In genomic region chr13:91740851-91741250, GRCm38 (mm10) we compare ENCODE assay signal across 8 mouse cellular contexts. TPM values are rescaled to one million over a fixed set of nuclear protein-coding genes. Genes with fewer than 3 reads are reported as not detected.
A peak's percentile ranks its signal among the peaks of the same experiment; 100 is the strongest.
DNase-seq lines count a peak whose midpoint lies in the region; ATAC-seq lines count a peak whose summit lies in the region.

No protein-coding gene starts in this region.

- H3K4me2 ChIP-seq in kidney, embryonic 16.5 days (replicated peaks; ENCODE audit: low read depth, low read length), result peak overlapping the region; percentile 65
- peak overlapping the region; percentile 84 for H3K4me2 ChIP-seq in forebrain, embryonic 11.5 days (ENCODE audit: low read depth, low read length, severe bottlenecking)
- H3K4me2 ChIP-seq in intestine, embryonic 16.5 days (ENCODE audit: low read depth, low read length), result peak overlapping the region; percentile 83
- peak overlapping the region; percentile 89 for H3K4me2 ChIP-seq in neural tube, embryonic 12.5 days (replicated peaks)

- intact Hi-C loops in left cerebral cortex, postnatal 25 days (cut with DNase I), result no loop called here

- H3K4me3 ChIP-seq in kidney, embryonic 16.5 days (ENCODE audit: low read length), result peak overlapping the region; percentile 47
- peak overlapping the region; percentile 34; the same call in 1 of the 2 replicates for H3K4me3 ChIP-seq in forebrain, embryonic 11.5 days (ENCODE audit: low read depth, low read length)
- H3K4me3 ChIP-seq in intestine, embryonic 16.5 days (ENCODE audit: low read length), result peak overlapping the region; percentile 51; the same call in 1 of the 2 replicates
- peak overlapping the region; percentile 40; the same call in 1 of the 2 replicates for H3K4me3 ChIP-seq in neural tube, embryonic 12.5 days

- peaks cover 7% of the 10 kb centered on the region; the same call in 1 of the 2 replicates for H3K27me3 ChIP-seq in kidney, embryonic 16.5 days (ENCODE audit: insufficient read depth, low read length)
- no peaks in the 10 kb centered on the region; the same call in 1 of the 2 replicates for H3K27me3 ChIP-seq in forebrain, embryonic 11.5 days (ENCODE audit: control insufficient read depth, insufficient read depth, low read length)
- peaks cover 3% of the 10 kb centered on the region; the same call in 1 of the 2 replicates for H3K27me3 ChIP-seq in intestine, embryonic 16.5 days (replicated peaks; ENCODE audit: control insufficient read depth, insufficient read depth, low read length)
- peaks cover 7% of the 10 kb centered on the region for H3K27me3 ChIP-seq in neural tube, embryonic 12.5 days (replicated peaks)

- no peak for ATAC-seq in kidney, embryonic 16.5 days (ENCODE audit: low FRiP score, low TSS enrichment)
- ATAC-seq in forebrain, embryonic 11.5 days (replicated peaks; ENCODE audit: low FRiP score), result no peak
- peak; percentile 39; the same call in 1 of the 2 replicates for ATAC-seq in intestine, embryonic 16.5 days
- ATAC-seq in neural tube, embryonic 12.5 days (ENCODE audit: low FRiP score, low read depth), result no peak

- H3K36me3 ChIP-seq in kidney, embryonic 16.5 days (ENCODE audit: insufficient read depth, low read length), result no peaks in the 10 kb centered on the region
- H3K36me3 ChIP-seq in forebrain, embryonic 11.5 days (ENCODE audit: control insufficient read depth, insufficient read depth, low read length), result no peaks in the 10 kb centered on the region
- no peaks in the 10 kb centered on the region for H3K36me3 ChIP-seq in intestine, embryonic 16.5 days (ENCODE audit: control insufficient read depth, insufficient read depth, low read length)
- H3K36me3 ChIP-seq in neural tube, embryonic 12.5 days, result no peaks in the 10 kb centered on the region

- H3K9me3 ChIP-seq in kidney, embryonic 16.5 days (ENCODE audit: low read length), result no peaks in the 10 kb centered on the region
- no peaks in the 10 kb centered on the region for H3K9me3 ChIP-seq in forebrain, embryonic 11.5 days (ENCODE audit: control insufficient read depth, low read length)
- no peaks in the 10 kb centered on the region for H3K9me3 ChIP-seq in intestine, embryonic 16.5 days (ENCODE audit: control insufficient read depth, low read length)
- H3K9me3 ChIP-seq in neural tube, embryonic 12.5 days, result no peaks in the 10 kb centered on the region

- H3K4me1 ChIP-seq in kidney, embryonic 16.5 days (ENCODE audit: insufficient read depth, low read length), result peaks cover 10% of the 10 kb centered on the region; the same call in 1 of the 2 replicates
- H3K4me1 ChIP-seq in forebrain, embryonic 11.5 days (replicated peaks; ENCODE audit: control insufficient read depth, insufficient read depth, low read length), result 0 out of 2 replicates have a peak, but pooled peaks cover 2% of the 10 kb centered on the region
- peaks cover 7% of the 10 kb centered on the region for H3K4me1 ChIP-seq in intestine, embryonic 16.5 days (ENCODE audit: control insufficient read depth, insufficient read depth, low read length)
- peaks cover 3% of the 10 kb centered on the region for H3K4me1 ChIP-seq in neural tube, embryonic 12.5 days

- 71% methylated on average over 6 of the region's 6 CpGs for WGBS in kidney, embryonic 16.5 days
- WGBS in forebrain, embryonic 11.5 days, result 73% methylated on average over 6 of the region's 6 CpGs
- 64% methylated on average over 6 of the region's 6 CpGs for WGBS in intestine, embryonic 16.5 days
- 74% methylated on average over 6 of the region's 6 CpGs for WGBS in neural tube, embryonic 12.5 days

- H3K27ac ChIP-seq in kidney, embryonic 16.5 days (ENCODE audit: low read length), result no peak overlapping the region
- H3K27ac ChIP-seq in forebrain, embryonic 11.5 days (ENCODE audit: low read depth, low read length), result no peak overlapping the region
- H3K27ac ChIP-seq in intestine, embryonic 16.5 days (ENCODE audit: low read length), result no peak overlapping the region
- H3K27ac ChIP-seq in neural tube, embryonic 12.5 days, result no peak overlapping the region

- H3K9ac ChIP-seq in kidney, embryonic 16.5 days (replicated peaks; ENCODE audit: low read length), result no peak overlapping the region
- no peak overlapping the region for H3K9ac ChIP-seq in forebrain, embryonic 11.5 days (ENCODE audit: low read length)
- H3K9ac ChIP-seq in intestine, embryonic 16.5 days (ENCODE audit: low read depth, low read length), result peak overlapping the region; percentile 66; the same call in 1 of the 2 replicates
- no peak overlapping the region for H3K9ac ChIP-seq in neural tube, embryonic 12.5 days

- no peak for DNase-seq in kidney, adult 18-20 months
- DNase-seq in forebrain, embryonic 11.5 days (ENCODE audit: low spot score), result no peak
- no peak for DNase-seq in cerebellum, adult 8-10 months
- no peak for DNase-seq in right cerebral cortex, postnatal 25 days
- DNase-seq in left cerebral cortex, postnatal 25 days (ENCODE audit: low spot score in 2 of 2), result no peak

RNA-seq across cellular contexts. Expression of gene Acot12, which starts 0.5 kb away (rescaled TPM):
- polyA plus RNA-seq in kidney, embryonic 16.5 days (2015; fragmentation: Nextera tagmentation; extraction: Ambion mirVana), result 0.07 and 0.21 TPM in 2 replicates
- polyA plus RNA-seq in forebrain, embryonic 11.5 days (2014; fragmentation: Nextera tagmentation; extraction: Ambion mirVana), result not detected in 2 replicates
- 0.53 and 0.87 TPM in 2 replicates for polyA plus RNA-seq in intestine, embryonic 16.5 days (2015; fragmentation: Nextera tagmentation; extraction: Ambion mirVana)
- polyA plus RNA-seq in neural tube, embryonic 12.5 days (2016; fragmentation: Nextera tagmentation; extraction: Ambion mirVana), result not detected in 2 replicates
- under 1 TPM; 0.11 to 0.14 TPM for total RNA-seq in left cerebral cortex, postnatal 25 days (2021)
